Mouse (Mus musculus): ENCODE results near the gene Mapkap1. TPM values are rescaled to one million over a fixed set of nuclear protein-coding genes. Genes with fewer than 3 reads are reported as not detected.
A peak's percentile ranks its signal among the peaks of the same experiment; 100 is the strongest.
"Not testable (repeated sequence)": the region's sequence is repeated elsewhere in the genome, so short reads cannot be mapped to it uniquely, and the experiment has no call there.

Mapkap1 gene
- total RNA-seq, 2 experiments from 2014 or later = 54.6 to 63.1 TPM

DNA sequence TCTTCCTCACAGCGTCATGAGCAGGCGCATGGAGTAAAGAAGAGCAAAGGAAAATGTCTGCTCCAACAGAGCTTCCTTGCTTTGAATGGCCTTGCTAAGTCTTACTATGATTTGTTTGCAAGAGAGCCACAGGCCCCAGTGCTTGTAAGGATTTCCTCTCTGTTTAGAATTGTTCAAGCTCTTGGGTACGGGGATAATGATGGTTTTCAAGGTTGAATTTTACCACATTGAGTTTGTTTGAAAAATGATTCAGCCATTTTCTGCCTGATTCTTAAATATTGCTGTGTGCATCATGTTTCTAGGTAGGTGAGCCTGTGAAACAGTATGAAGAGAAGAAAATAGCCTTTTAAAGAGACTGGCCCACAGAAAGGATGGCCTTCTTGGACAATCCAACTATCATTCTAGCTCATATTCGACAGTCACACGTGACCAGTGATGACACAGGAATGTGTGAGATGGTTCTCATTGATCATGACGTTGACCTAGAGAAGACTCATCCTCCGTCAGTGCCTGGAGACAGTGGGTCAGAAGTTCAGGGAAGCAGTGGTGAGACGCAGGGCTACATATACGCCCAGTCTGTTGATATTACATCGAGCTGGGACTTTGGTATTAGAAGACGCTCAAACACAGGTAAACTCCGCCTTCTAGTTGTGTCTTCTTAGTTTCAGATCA lies 25.3 kb downstream of the Mapkap1 start:
- no peak for DNase-seq

DNA sequence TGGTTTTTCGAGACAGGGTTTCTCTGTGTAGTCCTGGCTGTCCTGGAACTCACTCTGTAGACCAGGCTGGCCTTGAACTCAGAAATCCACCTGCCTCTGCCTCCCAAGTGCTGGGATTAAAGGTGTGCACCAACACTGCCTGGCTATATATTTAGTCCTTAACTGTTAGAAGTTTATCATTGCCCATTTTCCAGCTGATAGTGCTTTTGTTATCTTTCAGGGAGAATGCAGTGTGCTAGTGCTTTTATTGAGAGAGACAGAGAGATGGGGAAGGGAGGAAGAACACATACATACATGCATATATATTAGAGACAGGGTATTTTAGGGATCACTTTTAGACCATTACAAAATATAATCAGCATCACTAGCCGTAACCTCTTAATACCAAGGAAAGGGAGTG lies 26.3 kb downstream of the Mapkap1 start:
- DNase-seq = not testable (repeated sequence)

DNA sequence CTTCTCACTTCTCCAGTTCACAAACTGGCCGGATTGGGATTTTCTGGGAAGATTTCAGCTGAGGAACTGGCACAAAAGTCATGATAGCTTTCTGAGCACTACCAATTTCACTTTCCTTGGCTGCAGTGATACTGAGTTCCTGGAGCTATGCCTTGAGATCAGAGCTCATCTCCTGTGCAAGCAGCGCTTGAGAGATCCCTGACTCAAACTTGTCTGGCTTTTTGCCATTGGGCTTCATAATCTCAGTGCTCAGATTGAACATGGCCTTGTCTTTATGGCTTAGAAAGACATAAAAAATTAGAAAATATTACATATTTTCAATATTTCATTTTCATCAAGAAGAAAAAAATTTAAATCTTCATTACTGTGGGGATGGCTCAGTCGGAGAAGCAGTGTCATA lies 29.8 kb downstream of the Mapkap1 start:
- no peak for DNase-seq

DNA sequence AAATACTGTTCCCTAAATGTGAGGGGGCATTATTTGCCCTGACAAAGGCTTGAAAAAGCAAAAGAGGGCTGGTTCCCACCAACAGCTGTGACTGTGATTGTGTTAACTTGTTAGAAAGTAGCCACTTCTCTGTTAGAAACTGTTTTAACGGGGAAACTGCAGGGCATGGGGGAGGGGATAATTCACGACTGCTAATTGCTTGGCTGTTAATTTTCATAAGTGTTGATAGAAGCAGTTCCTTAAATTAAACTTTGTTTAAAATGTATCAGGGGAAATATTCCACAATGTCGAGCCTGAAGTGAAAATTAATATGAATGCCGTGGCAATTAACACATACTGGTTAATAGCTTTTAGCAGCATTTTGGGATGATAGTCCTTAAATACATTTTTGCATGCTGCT lies 42.2 kb downstream of the Mapkap1 start:
- DNase-seq = no peak

DNA sequence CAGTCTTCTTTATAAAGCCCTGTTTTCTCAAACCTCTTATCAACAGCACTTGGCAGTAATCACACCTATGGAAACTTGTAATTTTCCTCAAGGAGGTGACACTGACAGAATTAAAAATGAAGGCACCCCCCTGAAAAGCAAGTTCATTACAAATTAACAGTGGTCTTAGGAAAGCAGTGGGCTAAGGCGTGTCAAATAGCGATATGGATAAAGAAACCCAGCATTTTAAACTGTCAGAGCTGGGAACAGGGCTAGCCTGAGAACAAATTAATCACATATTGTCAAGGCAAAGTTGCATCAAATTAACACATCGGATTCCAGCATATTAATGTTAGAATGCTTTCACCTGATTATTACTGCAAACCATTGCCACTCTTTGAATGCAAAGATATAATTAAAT lies 55.9 kb downstream of the Mapkap1 start:
- no peak for DNase-seq

DNA sequence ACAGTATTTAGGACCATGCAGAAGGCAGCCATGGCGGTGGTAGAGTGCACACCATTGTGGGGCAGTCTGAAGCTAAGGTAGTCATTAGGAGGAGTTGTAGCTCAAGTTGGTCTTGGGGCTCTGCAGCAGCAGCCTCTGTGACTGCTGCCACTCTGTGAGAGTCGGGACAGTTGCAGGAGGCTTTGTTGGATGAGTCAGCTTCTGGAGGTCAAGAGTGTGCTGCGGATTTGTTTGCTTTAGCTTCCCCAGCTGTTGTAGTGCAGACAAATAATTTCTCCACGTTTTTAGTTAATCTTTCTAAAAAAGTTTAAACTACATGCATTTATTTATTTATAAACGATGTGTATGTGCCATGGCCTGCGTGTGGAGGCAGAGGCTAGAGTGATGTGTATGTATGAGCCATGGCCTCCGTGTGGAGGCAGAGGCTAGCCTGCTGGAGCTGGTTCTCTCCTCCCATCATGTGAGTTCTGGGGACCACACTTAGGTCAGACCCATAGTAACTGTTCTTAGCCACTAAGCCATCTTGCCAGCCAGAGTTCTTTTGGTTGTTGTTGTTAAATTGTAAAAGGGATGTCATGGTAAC lies 62.1 kb downstream of the Mapkap1 start:
- no peak for DNase-seq

DNA sequence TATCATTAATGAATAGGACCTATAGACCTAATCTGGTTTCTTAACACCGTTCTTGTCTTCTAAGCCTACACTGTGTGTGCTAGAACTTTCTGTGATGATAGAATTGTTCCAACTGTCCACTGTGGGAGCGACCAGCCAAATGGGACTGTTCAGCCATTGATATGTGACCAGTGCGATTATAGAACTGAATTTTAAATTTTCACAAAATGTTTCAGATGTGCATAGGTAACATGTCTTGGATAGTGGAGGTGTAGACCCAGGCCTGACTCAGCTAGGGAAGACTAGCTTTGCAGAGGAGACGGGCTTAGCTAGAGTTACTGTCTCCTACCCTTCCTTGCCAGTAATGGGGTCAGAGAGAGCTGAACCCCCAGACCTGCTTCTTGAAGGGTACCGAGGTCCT lies 62.8 kb downstream of the Mapkap1 start:
- DNase-seq = no peak

DNA sequence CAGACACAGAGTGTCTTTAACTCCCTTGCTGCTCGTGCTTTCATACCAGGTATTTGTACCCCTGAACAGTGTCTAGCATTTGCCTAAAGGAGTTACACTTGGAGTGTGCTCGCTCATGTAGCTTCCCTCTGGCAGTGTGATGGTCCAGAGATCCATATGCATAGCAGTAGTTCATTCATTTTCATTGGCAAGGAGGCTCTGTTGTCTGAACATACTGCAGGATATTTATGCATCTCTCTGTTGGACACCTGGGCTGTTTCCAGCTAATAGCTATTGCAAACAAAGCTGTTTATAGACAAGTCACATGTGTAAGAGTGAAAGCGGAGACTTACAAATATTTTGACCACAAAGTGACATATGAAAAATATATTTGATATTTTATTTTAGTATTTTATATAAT lies 67.2 kb downstream of the Mapkap1 start:
- no peak for DNase-seq

DNA sequence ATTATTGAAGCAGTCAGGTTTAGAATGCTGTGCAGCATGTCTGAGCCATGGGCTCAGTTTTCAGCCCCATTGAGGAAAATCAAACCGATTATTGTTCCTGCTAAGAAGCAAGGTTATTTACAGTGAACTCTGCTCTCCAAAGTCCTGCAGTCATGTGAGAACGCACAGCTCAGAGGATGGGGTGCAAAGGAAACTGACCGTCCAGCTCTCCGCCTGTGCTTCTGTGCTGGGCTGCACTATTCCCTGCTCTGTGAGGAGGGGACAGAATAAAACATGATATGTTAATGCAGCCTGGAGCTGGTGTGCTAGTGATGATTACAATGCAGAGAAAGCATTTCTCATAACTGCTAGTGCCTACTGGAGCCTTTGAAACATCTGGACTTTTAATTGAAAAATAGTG lies 74.8 kb downstream of the Mapkap1 start:
- no peak for DNase-seq

DNA sequence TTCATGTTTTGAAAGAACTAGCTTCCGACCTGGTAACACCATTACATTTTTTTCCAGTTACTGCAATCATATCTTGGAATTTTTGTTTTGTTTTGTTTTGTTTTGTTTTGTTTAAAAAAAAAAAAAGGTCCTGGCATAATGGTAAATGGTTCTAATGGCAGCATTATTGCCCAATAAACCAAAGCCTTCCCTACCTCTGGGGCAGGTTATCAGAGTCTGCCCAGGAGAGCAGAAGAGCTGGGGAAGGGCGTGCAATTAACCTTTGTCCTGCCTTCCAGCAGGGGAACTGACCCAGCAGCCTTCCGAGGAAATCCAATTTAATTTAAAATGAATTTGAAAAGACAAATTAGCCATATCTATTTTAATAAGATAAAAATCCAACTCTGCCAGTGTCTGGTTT lies 75.5 kb downstream of the Mapkap1 start:
- DNase-seq = no peak

DNA sequence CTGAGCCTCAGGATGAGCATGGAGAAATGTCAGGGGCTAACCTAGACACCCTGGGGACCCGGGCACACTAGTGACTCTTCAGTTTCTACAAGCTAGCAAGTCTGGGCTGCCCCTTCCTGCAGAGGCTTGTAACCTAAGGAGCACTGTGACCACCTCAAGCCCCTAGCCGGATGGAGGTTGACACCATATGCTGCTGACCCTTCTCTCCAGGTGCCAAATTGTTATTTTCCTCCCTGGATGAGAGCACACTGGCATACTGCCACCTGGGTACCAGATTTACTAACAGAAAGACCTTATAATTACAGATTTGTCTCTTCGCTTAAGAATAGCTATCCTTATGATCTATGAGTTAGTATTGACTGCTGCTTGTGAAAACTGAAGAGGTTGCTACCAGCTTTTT lies 76.0 kb downstream of the Mapkap1 start:
- DNase-seq = no peak

DNA sequence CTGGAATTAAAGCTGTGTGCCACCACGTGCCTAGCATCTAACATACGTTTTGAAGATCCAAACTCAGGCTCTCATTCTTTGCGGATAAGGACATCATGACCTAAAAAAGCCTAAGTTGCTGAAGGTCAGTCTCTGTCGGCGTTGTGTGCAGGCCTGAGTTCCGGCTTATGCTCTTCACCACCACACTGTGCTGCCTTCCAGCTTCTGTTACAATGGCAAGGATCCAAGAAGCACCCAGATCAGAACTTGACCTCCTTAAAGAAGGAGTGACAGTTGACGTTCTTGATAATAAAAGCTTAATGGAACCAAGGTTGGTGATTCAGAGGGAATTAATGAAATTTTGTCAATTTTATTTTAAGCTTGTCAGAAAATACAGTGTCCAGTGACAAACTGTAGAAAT lies 80.7 kb downstream of the Mapkap1 start:
- no peak for DNase-seq

DNA sequence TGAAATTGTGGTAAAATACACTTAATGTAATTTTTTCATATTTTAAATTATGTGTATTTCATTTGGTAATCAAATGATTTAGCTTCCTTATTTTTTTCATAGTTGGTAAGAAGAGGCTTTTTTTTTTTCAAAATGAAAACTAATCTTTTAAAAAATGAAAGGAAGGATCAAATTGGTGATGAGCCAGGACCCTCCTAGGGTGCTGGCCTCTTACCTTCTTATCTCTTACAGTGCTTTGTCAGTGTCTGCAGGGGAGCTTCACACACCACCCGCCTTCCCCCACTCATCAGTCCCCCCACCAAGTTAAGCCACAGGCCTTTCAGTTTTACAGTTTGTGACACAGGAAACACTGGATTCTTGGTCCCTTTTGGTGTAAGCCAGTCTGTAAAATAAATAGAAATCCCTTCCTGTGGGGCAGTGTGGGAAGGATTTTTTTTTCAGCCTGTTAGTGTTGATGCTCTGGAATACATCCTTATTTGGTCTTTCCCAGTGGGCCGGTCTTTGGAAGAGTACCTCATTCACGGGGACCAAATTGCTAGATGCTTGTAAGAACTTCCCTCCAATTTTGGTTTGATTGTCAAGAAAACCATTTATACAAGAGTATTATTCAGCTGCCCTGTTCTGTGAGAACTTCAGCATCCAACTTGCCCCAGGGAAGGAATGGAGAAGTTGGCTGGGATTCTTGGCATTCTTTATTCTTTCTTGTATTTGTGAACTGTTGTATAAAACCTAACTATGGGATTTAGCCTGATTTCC lies 97.6 kb downstream of the Mapkap1 start:
- no peak for DNase-seq

DNA sequence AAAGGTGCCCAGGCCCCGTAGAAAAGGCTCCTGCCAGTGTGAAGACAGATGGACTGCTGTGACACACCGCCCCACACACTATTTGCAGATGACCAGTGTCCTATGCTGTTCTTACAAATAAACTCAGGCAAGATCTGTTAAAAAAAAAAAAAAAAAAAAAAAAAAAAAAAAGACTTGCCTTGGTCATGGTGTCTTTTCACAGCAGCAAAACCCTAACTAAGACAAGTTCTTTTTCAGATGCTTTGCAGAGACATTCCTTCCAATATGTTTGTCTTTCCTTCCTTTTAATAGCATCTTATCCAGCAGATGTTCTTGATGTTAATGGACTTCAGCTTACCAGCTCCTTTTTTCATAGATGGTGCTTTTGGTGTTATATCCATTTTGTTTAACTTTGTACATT lies 99.6 kb downstream of the Mapkap1 start:
- DNase-seq = not testable (repeated sequence)

DNA sequence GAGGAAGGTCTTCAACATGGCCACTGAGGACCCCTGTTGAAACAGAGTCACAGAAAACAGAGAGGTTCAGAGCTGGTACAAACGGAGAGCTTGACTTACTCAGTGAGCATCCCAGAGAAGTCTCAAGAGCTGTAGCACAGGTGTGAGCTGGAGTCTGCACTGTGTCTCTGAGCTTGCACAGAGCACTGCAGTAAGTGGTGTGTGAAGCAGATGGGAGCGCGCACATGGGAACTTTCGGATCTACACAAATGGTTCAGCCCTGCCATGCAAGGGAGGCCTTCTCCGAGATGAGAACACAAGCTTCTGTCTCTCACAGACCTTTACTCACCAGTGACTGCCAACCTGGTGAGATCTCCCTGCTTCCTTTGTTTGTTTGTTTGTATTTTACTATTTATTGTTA lies 103.3 kb downstream of the Mapkap1 start:
- no peak for DNase-seq

DNA sequence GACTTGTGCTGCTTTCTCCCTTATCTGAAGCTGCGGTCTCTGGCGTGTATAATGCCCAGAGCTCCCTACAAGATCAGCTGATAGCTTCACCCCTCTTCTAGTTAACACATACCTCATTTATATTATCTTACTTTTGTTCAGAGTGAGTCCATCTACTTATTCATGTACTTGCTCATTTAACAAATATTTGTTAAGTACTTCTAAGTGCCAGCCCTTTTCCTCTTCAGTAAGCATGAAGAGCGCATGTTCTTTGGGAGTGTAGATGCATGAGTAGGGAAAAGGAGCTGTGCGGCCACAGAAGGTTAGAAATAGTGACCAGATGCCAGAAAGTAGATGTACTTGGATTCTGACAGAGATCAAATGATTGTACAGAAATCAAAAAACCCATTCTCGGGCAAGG lies 108.7 kb downstream of the Mapkap1 start:
- DNase-seq = no peak

DNA sequence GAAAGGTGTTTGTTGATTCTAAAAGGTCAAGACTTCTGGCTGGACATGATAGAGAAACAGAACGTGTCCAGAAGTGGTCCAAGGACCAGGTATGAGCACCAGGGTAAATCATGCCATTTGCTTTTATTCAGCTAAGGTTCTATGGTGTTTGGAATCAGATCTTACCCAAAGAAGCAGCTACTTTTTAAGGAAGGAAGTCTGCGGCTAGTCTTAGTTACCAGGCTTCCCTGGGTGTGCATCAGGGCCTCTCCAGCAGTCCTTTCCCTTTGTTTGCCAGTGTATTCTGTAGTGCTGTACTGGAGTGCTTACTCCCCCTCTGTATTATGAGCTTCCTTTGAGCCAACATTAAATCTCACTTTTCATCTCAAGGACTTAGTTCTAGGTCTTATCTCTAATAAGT lies 111.5 kb downstream of the Mapkap1 start:
- no peak for DNase-seq

DNA sequence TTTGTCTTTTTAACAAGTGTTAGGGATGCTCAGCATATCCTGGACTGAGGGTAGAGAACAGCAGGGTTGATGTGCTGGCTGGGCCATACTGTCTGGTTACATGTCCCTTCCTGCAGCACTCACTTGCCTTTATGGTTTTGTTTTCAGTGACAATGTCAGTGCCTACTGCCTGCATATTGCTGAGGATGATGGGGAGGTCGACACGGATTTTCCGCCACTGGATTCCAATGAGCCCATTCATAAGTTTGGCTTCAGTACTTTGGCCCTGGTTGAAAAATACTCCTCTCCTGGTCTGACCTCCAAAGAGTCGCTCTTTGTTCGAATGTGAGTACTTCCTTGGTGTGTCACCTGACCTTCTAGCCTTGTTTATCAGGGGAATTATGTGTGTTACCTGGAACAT lies 112.0 kb downstream of the Mapkap1 start:
- no peak for DNase-seq

DNA sequence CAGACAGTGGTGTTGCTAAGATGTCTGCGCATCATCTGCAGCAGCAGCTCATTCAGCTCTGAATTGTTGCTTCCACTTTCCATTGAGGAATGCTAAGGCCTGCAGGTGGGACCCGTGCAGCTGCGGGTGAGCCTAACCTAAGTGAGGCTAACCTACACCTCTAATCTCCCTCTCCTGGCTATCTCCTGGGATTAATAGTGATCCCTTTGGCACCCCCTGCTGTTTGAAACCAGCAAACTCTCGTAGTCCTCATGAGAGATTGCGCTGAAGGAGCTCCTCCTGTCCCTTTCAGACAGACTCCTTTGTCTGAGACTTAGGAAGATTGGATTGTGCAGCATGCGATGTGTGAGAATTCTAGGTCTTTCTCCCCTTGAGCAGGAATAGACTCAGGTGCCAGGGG lies 113.0 kb downstream of the Mapkap1 start:
- no peak for DNase-seq

DNA sequence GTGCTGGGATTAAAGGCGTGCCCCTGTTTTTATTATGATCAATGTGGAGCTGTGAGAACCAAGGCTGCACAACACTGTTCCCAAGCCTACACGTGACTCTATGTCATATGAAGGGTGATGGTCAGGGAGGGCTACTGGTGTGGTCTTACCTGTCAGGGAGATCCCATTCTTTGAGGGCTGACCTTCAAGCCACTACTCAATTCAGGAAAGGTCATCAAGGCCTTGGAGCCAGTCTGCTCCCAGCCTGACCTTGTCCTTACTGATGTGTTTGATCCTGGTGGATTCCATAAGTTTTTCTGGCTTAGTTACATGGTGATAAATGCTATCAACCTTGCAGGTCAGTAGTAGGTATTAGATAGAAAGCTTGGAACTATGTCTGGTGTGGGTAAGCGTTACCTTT lies 114.8 kb downstream of the Mapkap1 start:
- DNase-seq = no peak

DNA sequence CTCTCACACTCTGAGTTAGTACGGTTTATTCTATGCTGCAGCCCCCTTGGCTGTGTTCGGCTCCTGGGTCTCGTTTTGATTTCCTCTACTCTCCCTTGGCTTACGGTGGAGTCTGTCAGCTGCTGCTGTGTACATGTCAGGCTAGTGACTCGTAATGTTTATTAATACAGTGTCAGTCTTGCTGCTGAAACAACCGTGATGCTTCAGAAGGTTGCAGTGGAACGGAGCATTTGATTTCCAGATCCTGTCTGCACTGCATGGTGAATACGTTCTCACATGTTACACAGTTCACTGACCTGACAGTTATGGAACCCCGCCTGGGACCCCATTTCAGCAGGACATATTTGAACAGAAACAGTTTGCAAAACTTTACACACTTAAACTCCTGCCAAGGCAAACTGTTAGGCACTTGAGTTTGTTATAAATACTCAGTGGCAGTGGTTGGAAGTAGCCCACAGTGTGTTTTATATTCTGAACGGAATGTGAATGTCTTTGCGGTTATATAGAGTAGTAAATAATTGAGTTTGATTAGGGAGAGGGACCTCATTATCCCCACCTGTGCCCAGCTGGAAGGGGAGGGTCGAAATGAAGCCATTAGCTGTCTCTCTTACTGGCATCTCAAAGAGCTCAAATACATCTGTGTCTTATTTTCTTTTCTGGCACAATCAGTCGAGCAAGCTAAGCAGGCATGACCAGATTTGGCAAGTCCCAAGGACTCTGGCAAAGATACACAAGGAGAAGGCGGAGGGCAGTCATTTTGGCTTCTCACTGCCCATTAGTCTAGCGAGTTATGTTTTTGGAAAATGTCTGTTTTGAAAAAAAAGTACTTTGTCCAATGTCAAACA lies 120.2 kb downstream of the Mapkap1 start:
- peak; percentile 45 for DNase-seq

DNA sequence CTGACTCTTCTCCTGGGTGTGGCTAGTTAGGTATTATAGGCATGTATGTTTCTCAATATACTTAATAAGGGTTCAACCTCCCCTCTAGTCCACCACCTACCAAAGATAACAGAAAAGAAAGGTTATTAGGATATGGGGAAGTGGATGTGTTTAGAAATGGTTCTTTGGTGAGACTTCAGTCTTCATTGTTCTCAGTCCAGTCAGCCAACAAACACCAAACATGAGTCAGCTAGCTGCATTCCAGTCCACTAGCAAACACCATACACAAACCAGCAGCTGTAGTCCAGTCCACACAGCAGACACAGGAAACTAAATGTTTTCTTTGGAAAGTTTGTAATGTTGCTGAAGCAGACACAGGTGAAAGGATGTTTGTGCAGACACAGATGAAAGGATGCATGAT lies 121.9 kb downstream of the Mapkap1 start:
- DNase-seq = no peak

DNA sequence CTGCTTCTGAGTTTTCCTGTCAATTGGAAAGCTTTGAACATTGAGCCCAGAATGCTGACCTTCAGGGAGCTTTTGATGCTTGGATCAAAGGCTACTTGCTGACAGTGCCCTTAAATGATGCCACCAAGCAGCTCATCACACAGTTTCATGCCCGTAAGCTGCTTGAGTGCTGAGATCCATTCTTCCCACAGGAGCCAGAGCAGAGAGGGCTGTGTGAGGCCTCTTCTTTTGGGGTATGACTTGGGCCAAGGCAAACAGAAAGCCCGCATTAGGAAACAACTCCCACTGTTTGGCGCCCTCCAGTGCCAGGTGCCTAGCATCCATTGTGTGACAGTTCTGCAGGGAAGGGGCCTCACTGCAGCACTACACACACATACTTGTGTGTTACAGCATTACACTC lies 123.5 kb downstream of the Mapkap1 start:
- no peak for DNase-seq
